Mouse (Mus musculus): ENCODE results near the gene Zfp746. TPM values are rescaled to one million over a fixed set of nuclear protein-coding genes. Genes with fewer than 3 reads are reported as not detected.

The Zfp746 gene
- 49.5 TPM for polyA plus RNA-seq (2017; shearing (Covaris generic))

GRCm38 (mm10) chr6:48086471-48086878 is at the start of gene Zfp746:
Zfp746 (minus strand) TSS chr6:48086593.

GRCm38 (mm10) chr6:48048426-48049272 is 37.7 kb downstream of the Zfp746 start, which contains the start of gene Zfp777:
Zfp777 (minus strand) TSS chr6:48048911.

Other genes with a start within 250 kb of the Zfp746 start
- gene Zfp282, start 209.4 kb downstream of the Zfp746 start, polyA plus RNA-seq (2017; shearing (Covaris generic)): 3.3 TPM
- gene Zfp212, start 166.1 kb downstream of the Zfp746 start, polyA plus RNA-seq (2017; shearing (Covaris generic)): 33.5 TPM
- gene Zfp956, start 133.2 kb downstream of the Zfp746 start, polyA plus RNA-seq (2017; shearing (Covaris generic)): 24.3 TPM
- 35.3 TPM for gene Zfp777, start 37.7 kb downstream of the Zfp746 start, polyA plus RNA-seq (2017; shearing (Covaris generic))

Data from effector memory CD4-positive, alpha-beta T cell, adult 7 months (primary cell).